9 mouse cellular contexts compared by ENCODE assay signal in the genomic region with DNA sequence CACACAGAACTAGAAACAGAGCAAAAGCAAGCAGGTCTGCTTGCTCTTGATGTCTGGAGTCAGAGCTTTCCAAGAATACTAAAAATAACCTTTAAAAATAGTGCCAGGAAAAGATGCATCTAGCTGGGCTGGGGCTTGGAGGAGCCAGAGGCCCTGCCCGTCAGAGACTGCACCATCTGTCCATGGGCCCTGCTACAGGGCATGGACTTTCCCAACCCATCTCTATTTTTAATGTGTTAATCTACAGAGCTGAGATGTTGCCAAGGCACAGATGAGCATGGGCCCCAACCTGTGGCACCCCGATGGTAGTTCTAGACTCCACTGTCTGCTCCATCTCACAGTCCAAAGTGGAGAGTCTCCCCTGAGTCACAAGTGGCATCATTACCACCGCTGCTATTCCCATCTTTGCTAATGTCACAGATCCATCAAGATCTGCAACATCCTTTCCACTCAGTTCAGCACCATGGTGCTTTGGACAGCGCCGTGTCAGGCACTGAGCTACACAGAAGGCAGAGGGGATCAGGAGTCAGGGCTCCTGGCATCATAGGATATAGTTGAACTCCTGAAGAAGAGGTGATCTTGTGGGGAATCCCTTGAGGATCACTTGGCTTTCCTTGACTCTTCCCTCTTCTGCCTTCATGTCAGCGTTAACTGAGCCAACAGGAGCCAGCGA.
A peak's percentile ranks its signal among the peaks of the same experiment; 100 is the strongest.
DNase-seq lines count a peak whose midpoint lies in the region; ATAC-seq lines count a peak whose summit lies in the region.
"Had no signal": no experiment of that assay in that cellular context is flagged by ENCODE, and none has a peak within 500 bp of the region (broad histone marks: within the 10 kb centered on the region; RNA-seq: fewer than 3 reads in every experiment).

No protein-coding gene starts in this region.

- no peak overlapping the region for H3K27ac ChIP-seq in embryonic facial prominence, embryonic 14.5 days (replicated peaks; ENCODE audit: low read depth, low read length)

- peak; percentile 80 to 81 for DNase-seq in kidney, postnatal 4 days
- no peak for DNase-seq in kidney, adult 11 months
- DNase-seq in R1 (ENCODE audit: low read depth, low spot score) = peak; percentile 43
- peak; percentile 5 for DNase-seq in c-Kit-positive CD71-positive TER-119-negative erythroid progenitor cells, embryonic 14.5 days (ENCODE audit: low read depth)
- DNase-seq in embryonic facial prominence, embryonic 14.5 days (ENCODE audit: low spot score) = peak; percentile 54
- DNase-seq in right cerebral cortex, postnatal 25 days = no peak
- DNase-seq in urinary bladder, adult 2 months (ENCODE audit: low spot score) = no peak

- no peaks in the 10 kb centered on the region for H3K9me3 ChIP-seq in embryonic facial prominence, embryonic 14.5 days (ENCODE audit: control insufficient read depth, low read length)

- no peak overlapping the region for H3K4me3 ChIP-seq in embryonic facial prominence, embryonic 14.5 days (ENCODE audit: low read depth, low read length)

- H3K9ac ChIP-seq in embryonic facial prominence, embryonic 14.5 days (ENCODE audit: low read depth, low read length) = no peak overlapping the region

- no peak for ATAC-seq in embryonic facial prominence, embryonic 14.5 days (ENCODE audit: low read depth)
- ATAC-seq: Patski had no signal

- no peak overlapping the region for H3K4me2 ChIP-seq in embryonic facial prominence, embryonic 14.5 days (ENCODE audit: low read depth, low read length)
- H3K4me2 ChIP-seq: heart, embryonic 11.5 days had no signal

- no peaks in the 10 kb centered on the region for H3K36me3 ChIP-seq in embryonic facial prominence, embryonic 14.5 days (ENCODE audit: control insufficient read depth, insufficient read depth, low read length)

- 68% methylated on average over 7 of the region's 7 CpGs for WGBS in embryonic facial prominence, embryonic 14.5 days

- no peaks in the 10 kb centered on the region for H3K4me1 ChIP-seq in embryonic facial prominence, embryonic 14.5 days (ENCODE audit: control insufficient read depth, insufficient read depth, low read length)

- H3K27me3 ChIP-seq in embryonic facial prominence, embryonic 14.5 days (replicated peaks; ENCODE audit: control insufficient read depth, insufficient read depth, low read length) = no peaks in the 10 kb centered on the region
- H3K27me3 ChIP-seq: Patski had no signal

Comparison
In these comparisons a context has a peak if more than half of its experiments do, and no peak if none do; other contexts are left out.
1. DNase-seq: peak in kidney, postnatal 4 days (2 of 2), R1 (single experiment), c-Kit-positive CD71-positive TER-119-negative erythroid progenitor cells, embryonic 14.5 days (single experiment) and embryonic facial prominence, embryonic 14.5 days (single experiment); none in kidney, adult 11 months (single experiment), right cerebral cortex, postnatal 25 days (single experiment) and urinary bladder, adult 2 months (single experiment).